Mouse (Mus musculus) bone marrow macrophage, adult 2 months (primary cell): ENCODE data around the gene Prdm11. TPM values are rescaled to one million over a fixed set of nuclear protein-coding genes. Genes with fewer than 3 reads are reported as not detected.
A peak's percentile ranks its signal among the peaks of the same experiment; 100 is the strongest.

Experiments used
- H3K27ac ChIP-seq: 2 replicates; pipeline ENCODE4 v1.5.1; 2012; ENCODE audit warnings: low read depth, low read length; ENCODE audit not compliant: insufficient read depth
- H3K4me1 ChIP-seq: 2 replicates; pipeline ENCODE4 v1.6.1; 2012; ENCODE audit warnings: low read length; ENCODE audit not compliant: control insufficient read depth, insufficient read depth
- H3K4me3 ChIP-seq: 2 replicates; pipeline ENCODE4 v1.5.1; 2012; ENCODE audit warnings: mild to moderate bottlenecking, low read length, moderate library complexity; ENCODE audit not compliant: insufficient read depth
- CTCF ChIP-seq: IDR thresholded peaks from 2 replicates; pipeline ENCODE4 v1.5.1; 2012; ENCODE audit warnings: low read depth, mild to moderate bottlenecking, low read length, moderate library complexity
- POLR2A ChIP-seq: IDR thresholded peaks from 2 replicates; pipeline ENCODE4 v1.6.1; 2012; ENCODE audit warnings: mild to moderate bottlenecking, low read depth, low read length, borderline replicate concordance
- polyA plus RNA-seq: library from polyadenylated mRNA; stranded (reverse); fragments of >200 nt; gene quantifications from 2 replicates; pipeline ENCODE4 v1.2.4, GENCODE M21; 2012; ENCODE audit not compliant: missing spikeins, insufficient read depth, insufficient read length

Gene Prdm11
- polyA plus RNA-seq, 1 experiment: 2.9 TPM

- Histone ChIP-seq H3K4me3 (peak overlapping the region; percentile 56; the same call in 1 of the 2 replicates), H3K27ac (no peak overlapping the region), H3K4me1 (no peaks in the 10 kb centered on the region)
- TF ChIP-seq POLR2A: no peak
- no peak for TF ChIP-seq CTCF
Observed at GRCm38 (mm10) chr2:93046509-93046835, 505 bp upstream of the Prdm11 start.

- no peak overlapping the region for H3K27ac ChIP-seq
- H3K4me3 ChIP-seq: peak overlapping the region; percentile 56
- no peak for TF ChIP-seq CTCF
- no peak for TF ChIP-seq POLR2A
- no peaks in the 10 kb centered on the region for H3K4me1 ChIP-seq
Observed at GRCm38 (mm10) chr2:93045129-93045817, 694 bp downstream of the Prdm11 start.

GRCm38 (mm10) chr2:93043449-93044157 is 2.4 kb downstream of the Prdm11 start:
- no peak overlapping the region for H3K4me3 ChIP-seq
- H3K4me1 ChIP-seq: no peaks in the 10 kb centered on the region
- TF ChIP-seq CTCF: no peak
- no peak for TF ChIP-seq POLR2A
- H3K27ac ChIP-seq: no peak overlapping the region

DNA sequence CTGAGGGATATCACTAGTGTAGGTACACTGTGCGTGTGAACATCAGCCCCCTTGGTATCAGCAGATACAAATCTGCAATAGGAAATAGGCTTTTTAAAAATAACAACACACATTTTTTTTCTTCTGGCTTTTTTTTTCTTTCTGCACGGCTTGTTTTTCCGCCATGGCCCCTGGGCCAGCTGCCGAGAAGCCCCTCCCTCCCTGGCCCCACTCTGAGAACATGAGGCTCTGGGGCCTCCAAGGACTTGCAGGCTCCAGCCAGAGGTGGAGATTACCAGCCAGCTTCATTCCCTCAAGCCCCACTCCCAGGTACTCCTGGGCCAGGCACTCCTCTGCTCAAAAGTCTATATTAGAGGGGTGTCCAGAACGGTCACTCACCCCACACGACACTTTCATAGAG is 4.5 kb downstream of the Prdm11 start:
- TF ChIP-seq CTCF: no peak
- no peak for TF ChIP-seq POLR2A
- H3K4me3 ChIP-seq: no peak overlapping the region
- H3K4me1 ChIP-seq: no peaks in the 10 kb centered on the region
- H3K27ac ChIP-seq: no peak overlapping the region

DNA sequence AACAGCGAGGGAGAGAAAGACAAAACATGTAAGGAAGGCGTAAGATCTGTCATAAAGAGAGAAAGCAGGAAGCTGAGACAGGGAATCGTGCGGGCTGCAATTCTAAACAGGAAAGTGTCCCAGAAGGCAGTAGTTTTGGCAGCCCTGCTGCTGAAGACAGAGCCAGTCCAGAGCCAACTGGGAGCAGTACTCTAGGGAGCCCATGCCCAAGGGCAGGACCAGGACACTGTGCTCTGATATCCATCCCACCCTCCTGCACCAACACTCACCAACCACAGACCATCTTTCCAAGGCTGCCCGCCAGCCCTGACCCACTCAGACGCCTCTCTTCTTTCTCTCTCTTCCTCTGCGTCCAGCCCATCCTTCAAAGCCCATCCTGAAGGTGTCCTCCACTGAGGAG is 5.1 kb downstream of the Prdm11 start:
- Histone ChIP-seq H3K4me1 (no peaks in the 10 kb centered on the region), H3K27ac (no peak overlapping the region), H3K4me3 (no peak overlapping the region)
- TF ChIP-seq CTCF (no peak), POLR2A (no peak)

DNA sequence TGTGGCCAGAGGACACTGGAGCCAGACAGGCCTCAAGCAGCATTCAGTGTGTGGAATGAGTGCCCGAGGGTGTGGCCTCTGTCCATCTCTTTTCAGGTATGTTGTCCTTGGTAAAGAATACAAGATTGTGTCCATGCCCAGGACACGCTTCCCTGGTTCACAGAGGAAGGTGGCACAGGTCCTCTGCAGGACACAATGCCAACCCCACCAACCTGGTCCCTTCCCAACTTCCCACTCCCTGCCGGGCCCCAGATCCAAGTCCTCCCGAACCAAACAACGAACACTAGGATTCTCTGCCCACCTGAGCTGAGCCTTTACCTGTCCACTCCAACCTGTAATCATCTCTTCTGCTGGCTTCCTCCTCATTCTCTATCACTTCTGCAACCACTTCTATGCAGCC is 6.3 kb downstream of the Prdm11 start:
- TF ChIP-seq CTCF (no peak), POLR2A (no peak)
- Histone ChIP-seq H3K4me3 (no peak overlapping the region), H3K27ac (no peak overlapping the region), H3K4me1 (no peaks in the 10 kb centered on the region)

DNA sequence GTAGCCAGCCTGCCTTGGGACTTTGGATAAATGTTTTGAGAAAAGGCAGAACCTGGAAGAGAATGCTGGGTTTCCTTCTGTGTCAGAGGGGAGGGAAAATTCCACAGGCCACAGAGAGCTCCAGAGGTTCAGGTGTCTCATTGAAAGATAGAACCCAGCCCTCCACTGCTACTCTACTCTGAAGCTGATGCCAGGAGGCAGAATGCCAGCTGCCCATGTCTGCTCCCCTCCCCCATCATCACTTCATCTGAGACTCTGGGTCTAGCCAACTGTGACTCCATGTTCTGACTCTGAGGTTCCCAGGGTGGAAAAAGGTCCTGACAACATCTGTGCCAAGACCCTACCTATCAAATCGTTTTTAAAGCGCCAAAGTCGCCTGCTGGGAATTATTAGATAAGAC is 6.9 kb downstream of the Prdm11 start:
- Histone ChIP-seq H3K4me1 (no peaks in the 10 kb centered on the region), H3K4me3 (no peak overlapping the region), H3K27ac (no peak overlapping the region)
- TF ChIP-seq CTCF (no peak), POLR2A (no peak)

- Histone ChIP-seq H3K4me3 (no peak overlapping the region), H3K4me1 (no peaks in the 10 kb centered on the region), H3K27ac (no peak overlapping the region)
- no peak for TF ChIP-seq CTCF
Observed at GRCm38 (mm10) chr2:93035631-93036030, 10.3 kb downstream of the Prdm11 start.

- Histone ChIP-seq H3K27ac (no peak overlapping the region), H3K4me1 (no peaks in the 10 kb centered on the region), H3K4me3 (no peak overlapping the region)
- TF ChIP-seq POLR2A (no peak), CTCF (no peak)
Observed at GRCm38 (mm10) chr2:93032651-93033050, 13.3 kb downstream of the Prdm11 start.

GRCm38 (mm10) chr2:93032049-93032448 is 13.9 kb downstream of the Prdm11 start:
- Histone ChIP-seq H3K4me1 (no peaks in the 10 kb centered on the region), H3K27ac (no peak overlapping the region), H3K4me3 (no peak overlapping the region)
- TF ChIP-seq CTCF (no peak), POLR2A (no peak)

DNA sequence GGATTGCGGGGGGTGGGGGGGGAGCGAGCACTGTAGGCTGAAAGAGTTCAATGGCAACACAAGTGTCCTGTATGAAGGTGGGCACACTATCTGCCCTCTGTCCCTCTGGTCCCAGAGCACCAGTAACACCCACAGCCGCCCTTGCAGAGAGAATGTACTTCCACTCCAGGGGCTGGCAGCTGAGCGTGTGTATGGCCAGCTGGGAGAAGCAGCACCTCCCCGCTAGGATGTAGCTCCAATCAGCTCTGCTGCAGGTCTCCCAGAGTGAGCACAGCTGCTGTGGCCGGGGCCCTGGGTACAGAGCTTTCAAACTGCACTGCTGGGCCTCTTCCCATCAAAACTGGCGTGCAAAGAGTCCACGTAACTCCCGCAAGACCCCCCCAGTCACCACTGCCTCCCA is 14.9 kb downstream of the Prdm11 start:
- TF ChIP-seq CTCF: no peak
- TF ChIP-seq POLR2A: no peak
- Histone ChIP-seq H3K27ac (no peak overlapping the region), H3K4me1 (no peaks in the 10 kb centered on the region), H3K4me3 (no peak overlapping the region)
